Mouse (Mus musculus) myocyte (in vitro differentiated cells): ENCODE results near the gene Fam161a.

Source experiments
- MAX ChIP-seq: IDR thresholded peaks from one replicate; pipeline ENCODE4 v1.6.1; 2011; ENCODE audit warnings: low read depth, mild to moderate bottlenecking, control low read depth
- POLR2A ChIP-seq: IDR thresholded peaks from one replicate; pipeline ENCODE4 v1.6.1; 2011; ENCODE audit warnings: low read depth, mild to moderate bottlenecking, control low read depth, moderate library complexity; ENCODE audit not compliant: insufficient read length

GRCm38 (mm10) chr11:22994271-22994670 is 13.1 kb upstream of the Fam161a start:
- TF ChIP-seq POLR2A (no peak), MAX (no peak)
